Mouse (Mus musculus) lung, adult 2 months (tissue): ENCODE results near the gene Mapk8ip3. TPM values are rescaled to one million over a fixed set of nuclear protein-coding genes. Genes with fewer than 3 reads are reported as not detected.

Source experiments
- DNase-seq: peaks from one replicate; pipeline ENCODE4 v3.0.0; 2022
- H3K4me1 ChIP-seq: fragments of 200-500 bp; 2 replicates; pipeline ENCODE4 v1.6.1; 2011; ENCODE audit warnings: low read length; ENCODE audit not compliant: control insufficient read depth, insufficient read depth
- H3K4me3 ChIP-seq: fragments of 200-500 bp; replicated peaks from 2 replicates; pipeline ENCODE3; 2011; ENCODE audit warnings: low read depth, mild to moderate bottlenecking, control low read depth, low read length; ENCODE audit errors: extremely low read depth
- CTCF ChIP-seq: fragments of 200-500 bp; IDR thresholded peaks from 2 replicates; pipeline ENCODE4 v1.5.1; 2011; ENCODE audit warnings: mild to moderate bottlenecking, low read length, control low read depth; ENCODE audit not compliant: insufficient read depth
- POLR2A ChIP-seq: fragments of 200-500 bp; IDR thresholded peaks from 2 replicates; pipeline ENCODE4 v1.6.1; 2011; ENCODE audit warnings: low read depth, mild to moderate bottlenecking, control low read depth, low read length, borderline replicate concordance; ENCODE audit errors: extremely low read depth
- WGBS: fragments of 180-500 bp; shearing (Covaris S2); methylation state at CpG from one replicate; pipeline ENCODE4 v1.1.7; 2018; 5-methylcytosine and 5-hydroxymethylcytosine counted together
- polyA plus RNA-seq: library from polyadenylated mRNA; depleted of rRNA; stranded (reverse); fragments of >200 nt; gene quantifications from 2 replicates; pipeline ENCODE4 v1.2.3, GENCODE M21; 2012

Gene Mapk8ip3
- polyA plus RNA-seq, 1 experiment, result 119 TPM

DNA sequence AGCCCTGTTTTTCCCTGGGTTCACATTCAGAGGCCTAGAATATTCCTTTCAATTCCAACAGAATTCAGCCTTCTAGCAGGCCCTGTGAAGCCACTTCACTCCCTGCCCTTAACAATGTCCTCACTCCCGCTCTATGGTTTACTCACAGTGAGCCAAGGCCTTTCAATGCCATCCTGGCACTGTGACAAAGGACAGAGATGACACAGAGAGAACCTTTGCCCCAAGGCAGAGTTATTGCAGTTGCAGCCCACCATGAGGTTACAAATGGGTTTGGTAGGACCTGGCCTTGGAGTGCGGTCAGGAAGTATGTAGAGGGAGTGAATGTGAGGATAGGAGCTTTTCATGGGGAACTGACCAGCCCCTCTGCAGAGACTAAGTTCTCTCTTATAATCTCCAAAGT, 29.2 kb downstream of the Mapk8ip3 start:
- DNase-seq, result no peak
- Histone ChIP-seq H3K4me3 (no peak overlapping the region), H3K4me1 (no peaks in the 10 kb centered on the region)
- 87% methylated on average over 2 of the region's 2 CpGs for WGBS
- TF ChIP-seq POLR2A (no peak), CTCF (no peak)

DNA sequence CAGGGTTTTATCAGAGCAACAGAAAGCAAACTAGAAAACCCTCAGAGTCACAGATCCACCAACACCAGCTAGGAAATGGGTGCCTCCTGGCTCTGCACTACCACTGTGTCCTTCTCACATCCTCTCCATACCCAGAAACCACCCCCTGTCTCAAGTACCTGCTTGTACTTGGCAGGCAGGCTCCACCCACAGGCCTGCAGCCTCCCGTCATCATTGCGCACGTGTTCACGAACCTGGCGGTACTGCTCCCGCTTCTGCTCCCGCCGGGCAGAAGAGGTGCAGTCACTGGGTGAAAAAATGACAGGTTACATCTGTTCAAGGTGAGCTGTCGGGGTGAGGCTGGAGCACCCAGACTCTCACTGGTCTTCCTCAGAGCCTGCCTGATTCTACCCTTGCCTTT, 33.0 kb downstream of the Mapk8ip3 start:
- no peak overlapping the region for H3K4me3 ChIP-seq
- no peaks in the 10 kb centered on the region for H3K4me1 ChIP-seq
- WGBS, result 87% methylated on average over 9 of the region's 9 CpGs
- TF ChIP-seq CTCF, result no peak
- no peak for TF ChIP-seq POLR2A
- no peak for DNase-seq

- TF ChIP-seq CTCF, result peak; percentile 15; the same call in 1 of the 2 replicates
- TF ChIP-seq POLR2A, result no peak
- Histone ChIP-seq H3K4me1 (no peaks in the 10 kb centered on the region), H3K4me3 (no peak overlapping the region)
- no peak for DNase-seq
- WGBS, result 64% methylated on average over 9 of the region's 9 CpGs
These were observed 33.9 kb downstream of the Mapk8ip3 start for GRCm38 (mm10) chr17:24902671-24903474.

DNA sequence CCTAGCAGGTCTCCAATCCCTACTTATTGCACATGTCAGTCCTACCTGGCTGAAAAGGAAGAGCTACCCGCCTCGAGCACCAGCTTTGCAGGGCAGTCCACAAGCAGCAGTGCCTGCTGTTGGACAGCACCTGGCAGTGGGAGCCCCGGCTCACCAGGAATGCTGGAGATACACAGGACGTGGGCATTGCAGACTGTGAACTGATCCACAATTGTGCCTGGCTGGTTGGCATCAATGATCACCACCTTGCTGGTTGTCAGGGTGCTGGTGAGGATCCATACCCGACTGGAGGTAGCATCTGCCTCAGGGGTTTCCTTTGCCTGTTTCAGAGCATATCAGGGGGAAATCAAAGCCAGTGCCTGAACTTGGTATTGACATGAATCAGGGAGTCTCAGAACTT, 34.7 kb downstream of the Mapk8ip3 start:
- DNase-seq, result no peak
- WGBS, result 90% methylated on average over 5 of the region's 5 CpGs

GRCm38 (mm10) chr17:24900014-24900413, 36.8 kb downstream of the Mapk8ip3 start:
- no peak for DNase-seq
- TF ChIP-seq CTCF (no peak), POLR2A (no peak)
- WGBS, result 94% methylated on average over 6 of the region's 6 CpGs
- Histone ChIP-seq H3K4me3 (no peak overlapping the region), H3K4me1 (peaks cover 10% of the 10 kb centered on the region; the same call in 1 of the 2 replicates)

More for the DNA sequence above, 34.7 kb downstream of the Mapk8ip3 start:
- no peak for TF ChIP-seq POLR2A
- TF ChIP-seq CTCF, result no peak
- Histone ChIP-seq H3K4me3 (no peak overlapping the region), H3K4me1 (peaks cover 2% of the 10 kb centered on the region; the same call in 1 of the 2 replicates)

- TF ChIP-seq CTCF (no peak), POLR2A (no peak)
These were observed 37.6 kb downstream of the Mapk8ip3 start for GRCm38 (mm10) chr17:24899153-24899552.

DNA sequence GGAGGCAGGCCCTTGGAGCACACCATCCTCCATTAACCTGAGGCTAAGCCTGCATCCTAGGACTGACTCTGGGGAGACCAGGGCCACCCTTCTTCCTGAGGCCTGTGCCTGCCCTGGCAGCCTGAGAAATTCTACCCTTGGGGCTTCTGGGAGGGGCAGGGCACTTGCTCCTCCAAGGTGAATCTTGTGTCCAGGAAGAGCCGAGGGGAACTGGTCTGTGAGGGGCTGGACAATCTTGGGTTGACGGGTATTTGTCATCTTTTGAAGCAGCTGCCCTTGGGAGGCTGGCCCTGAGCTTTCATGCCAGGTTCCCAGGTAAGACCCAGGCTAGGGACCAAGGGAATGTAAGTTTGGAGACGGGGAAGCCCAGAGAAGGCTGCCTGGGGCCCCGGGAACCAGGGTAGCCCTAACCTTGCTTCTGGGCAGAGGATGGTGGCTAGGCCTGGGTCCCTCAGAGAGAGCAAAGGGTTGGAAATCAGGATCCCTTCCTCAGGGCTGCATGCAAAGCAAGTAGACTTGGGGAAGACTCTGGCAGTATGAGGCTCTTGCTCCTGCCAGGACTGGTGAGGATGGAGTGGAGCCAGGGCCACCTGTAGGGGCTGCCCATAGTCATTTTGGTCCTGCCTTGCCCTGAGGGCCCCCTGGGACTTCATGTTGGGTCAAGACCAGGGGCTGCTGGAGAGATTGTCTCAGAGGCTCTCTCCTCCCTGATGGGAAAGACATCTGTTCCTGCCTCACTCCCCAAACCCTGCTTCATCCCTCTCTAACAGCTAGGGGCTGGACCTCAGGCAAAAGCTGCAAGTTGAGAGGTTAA, 38.5 kb downstream of the Mapk8ip3 start:
- peaks cover 16% of the 10 kb centered on the region for H3K4me1 ChIP-seq
- TF ChIP-seq CTCF (no peak), POLR2A (no peak)
- DNase-seq, result no peak
- 77% methylated on average over 4 of the region's 4 CpGs for WGBS
- no peak overlapping the region for H3K4me3 ChIP-seq

More at GRCm38 (mm10) chr17:24899153-24899552, 37.6 kb downstream of the Mapk8ip3 start:
- WGBS, result 73% methylated on average over 5 of the region's 5 CpGs
- peaks cover 13% of the 10 kb centered on the region for H3K4me1 ChIP-seq
- DNase-seq, result no peak
- H3K4me3 ChIP-seq, result no peak overlapping the region

- DNase-seq, result no peak
- TF ChIP-seq POLR2A, result no peak
- TF ChIP-seq CTCF, result no peak
- Histone ChIP-seq H3K4me1 (peaks cover 16% of the 10 kb centered on the region), H3K4me3 (no peak overlapping the region)
- 85% methylated on average over 4 of the region's 4 CpGs for WGBS
These were observed 39.2 kb downstream of the Mapk8ip3 start for GRCm38 (mm10) chr17:24897600-24897999.

DNA sequence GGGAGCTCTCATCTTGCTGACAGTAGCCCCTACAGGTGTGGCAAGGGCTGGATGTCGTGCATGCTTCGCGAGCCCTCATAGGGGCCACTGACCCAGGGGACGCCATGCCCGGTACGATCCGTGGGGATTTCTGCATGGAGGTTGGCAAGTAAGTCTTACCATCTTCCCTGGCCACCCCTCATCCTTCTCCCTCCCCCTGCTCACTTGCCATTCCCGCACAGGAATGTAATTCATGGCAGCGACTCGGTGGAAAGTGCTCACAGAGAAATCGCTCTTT, 39.8 kb downstream of the Mapk8ip3 start:
- DNase-seq, result no peak
- TF ChIP-seq CTCF, result no peak
- TF ChIP-seq POLR2A, result no peak
- WGBS, result 33% methylated on average over 11 of the region's 11 CpGs
- H3K4me3 ChIP-seq, result peak overlapping the region; percentile 84
- peaks cover 16% of the 10 kb centered on the region for H3K4me1 ChIP-seq

GRCm38 (mm10) chr17:24896241-24896992, 40.4 kb downstream of the Mapk8ip3 start, which contains the start of gene Nme3:
Gene Nme3 (plus strand): TSS chr17:24896500.
- Histone ChIP-seq H3K4me1 (peaks cover 16% of the 10 kb centered on the region), H3K4me3 (peak within 1 kb of the TSS; percentile 91)
- DNase-seq, result peak; percentile 73
- TF ChIP-seq CTCF (no peak), POLR2A (peak; percentile 24; the same call in 1 of the 2 replicates)
- 2% methylated on average over 50 of the region's 50 CpGs for WGBS
